Mouse (Mus musculus) liver, adult 2 months (tissue): ENCODE measurements around the gene Rara.

ENCODE experiments used
- CTCF ChIP-seq: fragments of 200-500 bp; IDR thresholded peaks from 2 replicates; pipeline ENCODE4 v1.5.1; 2011; ENCODE audit warnings: low read depth, low read length, control low read depth
- POLR2A ChIP-seq: fragments of 200-500 bp; IDR thresholded peaks from 2 replicates; pipeline ENCODE4 v1.6.1; 2011; ENCODE audit warnings: low read length, control low read depth; ENCODE audit not compliant: insufficient read depth; ENCODE audit errors: extremely low read depth

GRCm38 (mm10) chr11:98959437-98960312 is 32.1 kb downstream of the Rara start:
- 0 out of 2 replicates have a peak, but pooled peaks have one; percentile 2 for TF ChIP-seq CTCF
- peak; percentile 90 for TF ChIP-seq POLR2A
